Mouse (Mus musculus) MEL (cell line): Measurements from ENCODE around the gene Ptger1. TPM values are rescaled to one million over a fixed set of nuclear protein-coding genes. Genes with fewer than 3 reads are reported as not detected.

Source experiments
- DNase-seq: peaks from one replicate; pipeline ENCODE4 v3.0.0; 2011; ENCODE audit warnings: low read depth, low spot score
- H3K27ac ChIP-seq: 2 replicates; pipeline ENCODE4 v1.5.1; 2012; ENCODE audit warnings: low read depth, mild to moderate bottlenecking, control low read depth, low read length, moderate library complexity; ENCODE audit not compliant: control insufficient read depth
- H3K27me3 ChIP-seq, 2 experiments: fragments of 150-350 bp in 1 of 2; sonication (generic) in 1 of 2; 2 replicates each; pipeline ENCODE4 v1.6.1; 2012; ENCODE audit warnings: low read length in 2 of 2, mild to moderate bottlenecking in 2 of 2, improper control_type of control experiment in 1 of 2, moderate library complexity in 1 of 2; ENCODE audit not compliant: insufficient read depth in 2 of 2, control insufficient read depth in 1 of 2
- H3K36me3 ChIP-seq, 2 experiments: 2 replicates each; pipeline ENCODE4 v1.6.1; 2012 to 2014; ENCODE audit warnings: low read length in 2 of 2, improper control_type of control experiment in 1 of 2, inconsistent platforms in 1 of 2, mild to moderate bottlenecking in 1 of 2; ENCODE audit not compliant: insufficient read depth in 2 of 2, control insufficient read depth in 1 of 2
- H3K4me1 ChIP-seq, 2 experiments: fragments of 150-350 bp in 1 of 2; sonication (generic) in 1 of 2; 2 replicates each; pipeline ENCODE4 v1.6.1; 2012; ENCODE audit warnings: low read length in 2 of 2, improper control_type of control experiment in 1 of 2, mild to moderate bottlenecking in 1 of 2; ENCODE audit not compliant: insufficient read depth in 2 of 2, control insufficient read depth in 1 of 2
- H3K4me3 ChIP-seq, 2 experiments: fragments of 150-350 bp in 1 of 2; sonication (generic) in 1 of 2; 2 replicates each; pipeline ENCODE4 v1.5.1; 2012; ENCODE audit warnings: low read depth in 2 of 2, low read length in 2 of 2, mild to moderate bottlenecking in 2 of 2, moderate library complexity in 2 of 2, control low read depth in 1 of 2, improper control_type of control experiment in 1 of 2; ENCODE audit not compliant: control insufficient read depth in 1 of 2, insufficient read depth in 1 of 2
- H3K79me2 ChIP-seq: 2 replicates; pipeline ENCODE4 v1.6.1; 2012; ENCODE audit warnings: mild to moderate bottlenecking, low read length, moderate library complexity; ENCODE audit not compliant: control insufficient read depth, poor library complexity, insufficient read depth
- H3K9ac ChIP-seq: 2 replicates; pipeline ENCODE4 v1.6.1; 2012; ENCODE audit warnings: low read depth, mild to moderate bottlenecking, control low read depth, low read length, moderate library complexity; ENCODE audit not compliant: control insufficient read depth, poor library complexity, severe bottlenecking
- H3K9me3 ChIP-seq: fragments of 150-350 bp; sonication (generic); replicated peaks from 2 replicates; pipeline ENCODE4 v1.6.1; 2012; ENCODE audit warnings: mild to moderate bottlenecking, low read length, improper control_type of control experiment, moderate library complexity; ENCODE audit not compliant: insufficient read depth
- BHLHE40 ChIP-seq: IDR thresholded peaks from 2 replicates; pipeline ENCODE4 v1.6.1; 2012; ENCODE audit warnings: low read depth, mild to moderate bottlenecking, inconsistent platforms, low read length, improper control_type of control experiment, borderline replicate concordance
- CHD1 ChIP-seq: IDR thresholded peaks from 2 replicates; pipeline ENCODE4 v1.6.1; 2012; ENCODE audit warnings: low read depth, mild to moderate bottlenecking, inconsistent platforms, low read length, improper control_type of control experiment
- CHD2 ChIP-seq: IDR thresholded peaks from 2 replicates; pipeline ENCODE4 v1.6.1; 2011; ENCODE audit warnings: low read length, improper control_type of control experiment
- CTCF ChIP-seq, 3 experiments: IDR thresholded peaks in 2 of 3; conservative IDR thresholded peaks in 1 of 3; 2 replicates each; pipeline ENCODE4 v1.5.1; 2011 to 2012; ENCODE audit warnings: low read length in 3 of 3, low read depth in 2 of 3, mild to moderate bottlenecking in 2 of 3, improper control_type of control experiment in 1 of 3, inconsistent platforms in 1 of 3, mixed read lengths in 1 of 3, moderate library complexity in 1 of 3; ENCODE audit not compliant: control insufficient read depth in 1 of 3, insufficient read depth in 1 of 3, poor library complexity in 1 of 3, severe bottlenecking in 1 of 3
- E2F4 ChIP-seq: IDR thresholded peaks from 2 replicates; pipeline ENCODE4 v1.6.1; 2011; ENCODE audit warnings: low read depth, low read length, improper control_type of control experiment, borderline replicate concordance
- ELF1 ChIP-seq: IDR thresholded peaks from 2 replicates; pipeline ENCODE4 v1.6.1; 2014; ENCODE audit warnings: low read depth, mild to moderate bottlenecking, inconsistent platforms, low read length, improper control_type of control experiment, moderate library complexity
- EP300 ChIP-seq, 2 experiments: IDR thresholded peaks; 2 replicates each; pipeline ENCODE4 v1.6.1; 2011; ENCODE audit warnings: improper control_type of control experiment in 2 of 2, low read length in 2 of 2, low read depth in 1 of 2, mild to moderate bottlenecking in 1 of 2
- ETS1 ChIP-seq: IDR thresholded peaks from 2 replicates; pipeline ENCODE4 v1.6.1; 2012; ENCODE audit warnings: low read depth, mild to moderate bottlenecking, inconsistent platforms, low read length, improper control_type of control experiment, moderate library complexity
- GABPA ChIP-seq: IDR thresholded peaks from 2 replicates; pipeline ENCODE4 v1.6.1; 2012; ENCODE audit warnings: low read depth, mild to moderate bottlenecking, inconsistent platforms, low read length, improper control_type of control experiment, moderate library complexity
- GATA1 ChIP-seq: IDR thresholded peaks from 2 replicates; pipeline ENCODE4 v1.6.1; 2011; ENCODE audit warnings: low read depth, low read length, improper control_type of control experiment
- HCFC1 ChIP-seq: IDR thresholded peaks from 2 replicates; pipeline ENCODE4 v1.6.1; 2012; ENCODE audit warnings: low read depth, mild to moderate bottlenecking, inconsistent platforms, low read length, improper control_type of control experiment, moderate library complexity
- JUND ChIP-seq: IDR thresholded peaks from 2 replicates; pipeline ENCODE4 v1.6.1; 2011; ENCODE audit warnings: low read depth, mild to moderate bottlenecking, improper control_type of control experiment, low read length
- MAFK ChIP-seq: IDR thresholded peaks from 2 replicates; pipeline ENCODE4 v1.6.1; 2011; ENCODE audit warnings: low read depth, mild to moderate bottlenecking, low read length, improper control_type of control experiment, borderline replicate concordance
- MAX ChIP-seq: IDR thresholded peaks from 2 replicates; pipeline ENCODE4 v1.6.1; 2011; ENCODE audit warnings: low read length, improper control_type of control experiment
- MAZ ChIP-seq: IDR thresholded peaks from 2 replicates; pipeline ENCODE4 v1.6.1; 2012; ENCODE audit warnings: low read depth, mild to moderate bottlenecking, inconsistent platforms, low read length, improper control_type of control experiment
- MEF2A ChIP-seq: IDR thresholded peaks from 2 replicates; pipeline ENCODE4 v1.6.1; 2014; ENCODE audit warnings: low read depth, mild to moderate bottlenecking, inconsistent platforms, low read length, improper control_type of control experiment; ENCODE audit not compliant: poor library complexity, insufficient replicate concordance, severe bottlenecking; ENCODE audit errors: extremely low read depth
- MYB ChIP-seq: IDR thresholded peaks from 2 replicates; pipeline ENCODE4 v1.6.1; 2011; ENCODE audit warnings: mild to moderate bottlenecking, low read depth, low read length, improper control_type of control experiment
- MYC ChIP-seq: IDR thresholded peaks from 2 replicates; pipeline ENCODE4 v1.6.1; 2011; ENCODE audit warnings: low read depth, mild to moderate bottlenecking, low read length, improper control_type of control experiment, moderate library complexity
- NELFE ChIP-seq: IDR thresholded peaks from 2 replicates; pipeline ENCODE4 v1.6.1; 2011; ENCODE audit warnings: low read depth, low read length, improper control_type of control experiment
- NRF1 ChIP-seq: IDR thresholded peaks from 2 replicates; pipeline ENCODE4 v1.6.1; 2014; ENCODE audit warnings: low read depth, mild to moderate bottlenecking, inconsistent platforms, low read length, improper control_type of control experiment, moderate library complexity; ENCODE audit not compliant: poor library complexity, insufficient read depth, severe bottlenecking
- POLR2AphosphoS2 ChIP-seq: IDR thresholded peaks from 2 replicates; pipeline ENCODE4 v1.6.1; 2011; ENCODE audit warnings: low read length, improper control_type of control experiment
- POLR2AphosphoS5 ChIP-seq: IDR thresholded peaks from 2 replicates; pipeline ENCODE4 v1.6.1; 2012; ENCODE audit warnings: low read depth, borderline replicate concordance, mild to moderate bottlenecking, inconsistent platforms, low read length, moderate library complexity, mixed read lengths
- RAD21 ChIP-seq: IDR thresholded peaks from 2 replicates; pipeline ENCODE4 v1.6.1; 2011; ENCODE audit warnings: mild to moderate bottlenecking, low read depth, low read length, improper control_type of control experiment
- RCOR1 ChIP-seq: IDR thresholded peaks from 2 replicates; pipeline ENCODE4 v1.6.1; 2012; ENCODE audit warnings: low read depth, mild to moderate bottlenecking, inconsistent platforms, low read length, improper control_type of control experiment
- SIN3A ChIP-seq: IDR thresholded peaks from 2 replicates; pipeline ENCODE4 v1.6.1; 2012; ENCODE audit warnings: low read length, improper control_type of control experiment, inconsistent platforms
- SMC3 ChIP-seq: IDR thresholded peaks from 2 replicates; pipeline ENCODE4 v1.6.1; 2011; ENCODE audit warnings: low read depth, low read length, improper control_type of control experiment
- TAL1 ChIP-seq: IDR thresholded peaks from 2 replicates; pipeline ENCODE4 v1.6.1; 2012; ENCODE audit warnings: mild to moderate bottlenecking, inconsistent platforms, low read length, moderate library complexity, mixed read lengths
- TBP ChIP-seq: IDR thresholded peaks from 2 replicates; pipeline ENCODE4 v1.8.0; 2011; ENCODE audit warnings: low read depth, low read length, improper control_type of control experiment
- TCF12 ChIP-seq: IDR thresholded peaks from 2 replicates; pipeline ENCODE4 v1.6.1; 2014; ENCODE audit warnings: low read depth, mild to moderate bottlenecking, inconsistent platforms, low read length, improper control_type of control experiment, moderate library complexity
- UBTF ChIP-seq: IDR thresholded peaks from 2 replicates; pipeline ENCODE4 v1.6.1; 2012; ENCODE audit warnings: low read depth, mild to moderate bottlenecking, inconsistent platforms, low read length, improper control_type of control experiment, moderate library complexity, borderline replicate concordance; ENCODE audit not compliant: insufficient read depth
- USF1 ChIP-seq: IDR thresholded peaks from 2 replicates; pipeline ENCODE4 v1.6.1; 2014; ENCODE audit warnings: low read depth, mild to moderate bottlenecking, inconsistent platforms, low read length, improper control_type of control experiment, moderate library complexity
- USF2 ChIP-seq, 2 experiments: IDR thresholded peaks; 2 replicates each; pipeline ENCODE4 v1.6.1; 2011 to 2012; ENCODE audit warnings: improper control_type of control experiment in 2 of 2, low read length in 2 of 2, borderline replicate concordance in 1 of 2, inconsistent platforms in 1 of 2, low read depth in 1 of 2, mild to moderate bottlenecking in 1 of 2; ENCODE audit not compliant: insufficient read depth in 1 of 2
- ZC3H11A ChIP-seq: IDR thresholded peaks from 2 replicates; pipeline ENCODE4 v1.6.1; 2012; ENCODE audit warnings: low read depth, mild to moderate bottlenecking, inconsistent platforms, low read length, improper control_type of control experiment
- ZKSCAN1 ChIP-seq: IDR thresholded peaks from 2 replicates; pipeline ENCODE4 v1.6.1; 2012; ENCODE audit warnings: low read depth, mild to moderate bottlenecking, inconsistent platforms, low read length, improper control_type of control experiment, moderate library complexity
- ZMIZ1 ChIP-seq: IDR thresholded peaks from 2 replicates; pipeline ENCODE4 v1.6.1; 2012; ENCODE audit warnings: low read depth, mild to moderate bottlenecking, inconsistent platforms, low read length, improper control_type of control experiment, moderate library complexity
- ZNF384 ChIP-seq: IDR thresholded peaks from 2 replicates; pipeline ENCODE4 v1.6.1; 2012; ENCODE audit warnings: low read depth, mild to moderate bottlenecking, inconsistent platforms, low read length, improper control_type of control experiment
- polyA plus RNA-seq, 2 experiments: library from polyadenylated mRNA; stranded (reverse) in 1 of 2; unstranded in 1 of 2; fragments of >175 nt in 1 of 2; fragments of >200 nt in 1 of 2; gene quantifications; 2 replicates each; pipeline versions ENCODE4 v1.2.1 to v1.2.4; 2012; ENCODE audit warnings: low replicate concordance in 2 of 2, low read depth in 1 of 2; ENCODE audit not compliant: insufficient read length in 2 of 2, insufficient read depth in 1 of 2, missing spikeins in 1 of 2
- total RNA-seq: library from RNA; depleted of rRNA; stranded (reverse); fragments of 300-350 nt; gene quantifications from 2 replicates; pipeline ENCODE4 v1.2.3, GENCODE M21; 2012

The Ptger1 gene
- total and polyA plus RNA-seq, 3 experiments = 3.1 to 4.0 TPM; not detected in 1

- H3K9ac ChIP-seq = peak overlapping the region; percentile 25
- peak overlapping the region; percentile 38 for H3K27ac ChIP-seq
- H3K27me3 ChIP-seq = no peaks in the 10 kb centered on the region
- H3K36me3 ChIP-seq = peaks cover 0 to 9% of the 10 kb centered on the region in 2 experiments; a peak in 2 of 4 replicates
- peaks cover 26% of the 10 kb centered on the region for H3K79me2 ChIP-seq
- H3K4me1 ChIP-seq = peaks cover 3 to 30% of the 10 kb centered on the region in 2 experiments
- no peaks in the 10 kb centered on the region for H3K9me3 ChIP-seq
- peak; percentile 68 for DNase-seq
- peak overlapping the region; percentile 11 to 84 for H3K4me3 ChIP-seq
- TF ChIP-seq MYB (no peak), MAZ (0 out of 2 replicates have a peak, but pooled peaks have one; percentile 42), NRF1 (no peak), UBTF (no peak), MYC (no peak), TCF12 (no peak), USF2 (IDR thresholded peaks at IDR 0.05; ENCODE audit: borderline replicate concordance in 1 of 2, insufficient read depth in 1 of 2, low read depth in 1 of 2, low read length in 2 of 2) (no peak), NELFE (peak; percentile 38; the same call in 1 of the 2 replicates), ELF1 (no peak; the same call in 1 of the 2 replicates), MAFK (no peak), CTCF (IDR thresholded peaks at IDR 0.05 in 2 of 3, conservative IDR thresholded peaks at IDR 0.05 in 1 of 3; ENCODE audit: control insufficient read depth in 1 of 3, insufficient read depth in 1 of 3, low read depth in 2 of 3, low read length in 3 of 3, poor library complexity in 1 of 3, severe bottlenecking in 1 of 3) (no peak), TAL1 (no peak), POLR2AphosphoS2 (no peak), GATA1 (no peak), MAX (no peak), BHLHE40 (no peak), SMC3 (no peak), TBP (peak; percentile 58; the same call in 1 of the 2 replicates), ZNF384 (no peak), CHD1 (no peak), CHD2 (no peak), USF1 (peak; percentile 24; the same call in 1 of the 2 replicates), POLR2AphosphoS5 (no peak), ZMIZ1 (no peak), GABPA (no peak), ETS1 (no peak; the same call in 1 of the 2 replicates), SIN3A (0 out of 2 replicates have a peak, but pooled peaks have one; percentile 17), RAD21 (no peak), RCOR1 (no peak), ZC3H11A (no peak), E2F4 (no peak), HCFC1 (peak; percentile 32; the same call in 1 of the 2 replicates), JUND (no peak), MEF2A (no peak), EP300 (IDR thresholded peaks at IDR 0.05; ENCODE audit: low read depth in 1 of 2, low read length in 2 of 2) (no peak), ZKSCAN1 (no peak)
Measured at GRCm38 (mm10) chr8:83700423-83701085, 34.1 kb downstream of the Ptger1 start.
